Mouse (Mus musculus) midbrain, embryonic 11.5 days (tissue): Measurements from ENCODE around the gene Crocc2. TPM values are rescaled to one million over a fixed set of nuclear protein-coding genes. Genes with fewer than 3 reads are reported as not detected.
A peak's percentile ranks its signal among the peaks of the same experiment; 100 is the strongest.

Experiments
- ATAC-seq: fragments of 200-750 bp; cut with Nextera tagmentation; 2 replicates; pipeline ENCODE4 v1.8.0; 2017; ENCODE audit warnings: moderate TSS enrichment, moderate library complexity; ENCODE audit not compliant: low FRiP score
- DNase-seq: peaks from one replicate; pipeline ENCODE4 v3.0.0; 2015; ENCODE audit warnings: low spot score; ENCODE audit errors: missing footprints
- H3K27ac ChIP-seq: fragments of 300-500 bp; sonication (generic); 2 replicates; pipeline ENCODE4 v1.5.1; 2014; ENCODE audit warnings: low read depth, low read length
- H3K27me3 ChIP-seq: fragments of 300-500 bp; sonication (generic); 2 replicates; pipeline ENCODE4 v1.6.1; 2014; ENCODE audit warnings: mild to moderate bottlenecking, low read length, moderate library complexity, mixed read lengths; ENCODE audit not compliant: control insufficient read depth, insufficient read depth
- H3K36me3 ChIP-seq: fragments of 300-500 bp; sonication (generic); 2 replicates; pipeline ENCODE4 v1.6.1; 2014; ENCODE audit warnings: mild to moderate bottlenecking, low read length, moderate library complexity, mixed read lengths; ENCODE audit not compliant: control insufficient read depth, insufficient read depth
- H3K4me1 ChIP-seq: fragments of 300-500 bp; sonication (generic); 2 replicates; pipeline ENCODE4 v1.6.1; 2014; ENCODE audit warnings: low read length; ENCODE audit not compliant: control insufficient read depth, insufficient read depth
- H3K4me2 ChIP-seq: fragments of 300-500 bp; sonication (generic); 2 replicates; pipeline ENCODE4 v1.6.1; 2014; ENCODE audit warnings: mild to moderate bottlenecking, moderate library complexity
- H3K4me3 ChIP-seq: fragments of 300-500 bp; sonication (generic); 2 replicates; pipeline ENCODE4 v1.5.1; 2014; ENCODE audit warnings: low read depth, low read length
- H3K9ac ChIP-seq: fragments of 300-500 bp; sonication (generic); 2 replicates; pipeline ENCODE4 v1.6.1; 2014; ENCODE audit warnings: low read length
- H3K9me3 ChIP-seq: fragments of 300-500 bp; sonication (generic); 2 replicates; pipeline ENCODE4 v1.6.1; 2016; ENCODE audit warnings: low read length; ENCODE audit not compliant: control insufficient read depth
- WGBS: fragments of 180-500 bp; shearing (Covaris S2); extraction: QIAGEN DNeasy Blood & Tissue Kit; methylation state at CpG from one replicate; pipeline ENCODE4 v1.1.7; 2014; 5-methylcytosine and 5-hydroxymethylcytosine counted together
- polyA plus RNA-seq: library from polyadenylated mRNA; unstranded; fragments of >200 nt; fragmentation: Nextera tagmentation; extraction: Ambion mirVana; gene quantifications from 2 replicates; pipeline ENCODE4 v1.2.1, GENCODE M21; 2014

Gene Crocc2
- polyA plus RNA-seq, 1 experiment from 2014 or later, result 0.11 TPM

DNA sequence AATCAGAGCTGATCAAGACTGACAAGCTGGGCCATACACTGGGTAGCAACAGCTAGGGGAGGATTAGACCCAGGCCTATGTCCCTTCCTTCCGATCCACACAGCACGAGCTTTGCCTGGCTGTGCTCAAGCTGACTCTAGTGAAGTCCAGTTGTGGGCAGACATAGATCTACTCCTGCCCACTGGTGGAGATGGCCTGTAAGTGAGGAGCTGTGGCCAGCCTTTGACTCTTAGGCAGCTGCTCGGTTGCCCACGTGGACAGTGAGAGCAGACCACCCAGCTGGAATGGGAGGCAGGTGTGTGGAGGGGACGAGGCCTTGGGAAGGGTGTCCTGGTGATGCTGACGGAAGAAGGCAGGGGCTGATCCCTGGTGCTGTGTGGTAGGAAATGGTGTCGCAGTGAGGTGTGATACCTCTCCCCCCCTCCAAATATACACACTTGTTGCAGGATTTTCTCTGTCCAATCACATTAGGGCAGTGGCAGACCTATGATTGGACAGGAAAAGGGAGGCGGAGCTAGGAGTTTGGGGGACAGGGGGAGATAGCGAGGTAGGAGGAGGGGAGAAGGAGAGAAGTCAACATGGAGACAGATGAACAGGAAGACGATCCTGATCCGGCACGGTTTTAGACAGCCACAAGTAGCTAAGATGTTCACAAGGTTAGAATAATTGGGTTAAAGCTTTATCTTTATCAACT lies 37.9 kb downstream of the Crocc2 start:
- H3K4me2 ChIP-seq, result no peak overlapping the region
- no peaks in the 10 kb centered on the region for H3K36me3 ChIP-seq
- H3K27me3 ChIP-seq, result no peaks in the 10 kb centered on the region
- H3K27ac ChIP-seq, result no peak overlapping the region
- H3K4me1 ChIP-seq, result 0 out of 2 replicates have a peak, but pooled peaks cover 2% of the 10 kb centered on the region
- 62% methylated on average over 12 of the region's 12 CpGs for WGBS
- DNase-seq (no peak), ATAC-seq (peak; percentile 48)
- H3K9me3 ChIP-seq, result no peaks in the 10 kb centered on the region
- H3K4me3 ChIP-seq, result no peak overlapping the region
- no peak overlapping the region for H3K9ac ChIP-seq

DNA sequence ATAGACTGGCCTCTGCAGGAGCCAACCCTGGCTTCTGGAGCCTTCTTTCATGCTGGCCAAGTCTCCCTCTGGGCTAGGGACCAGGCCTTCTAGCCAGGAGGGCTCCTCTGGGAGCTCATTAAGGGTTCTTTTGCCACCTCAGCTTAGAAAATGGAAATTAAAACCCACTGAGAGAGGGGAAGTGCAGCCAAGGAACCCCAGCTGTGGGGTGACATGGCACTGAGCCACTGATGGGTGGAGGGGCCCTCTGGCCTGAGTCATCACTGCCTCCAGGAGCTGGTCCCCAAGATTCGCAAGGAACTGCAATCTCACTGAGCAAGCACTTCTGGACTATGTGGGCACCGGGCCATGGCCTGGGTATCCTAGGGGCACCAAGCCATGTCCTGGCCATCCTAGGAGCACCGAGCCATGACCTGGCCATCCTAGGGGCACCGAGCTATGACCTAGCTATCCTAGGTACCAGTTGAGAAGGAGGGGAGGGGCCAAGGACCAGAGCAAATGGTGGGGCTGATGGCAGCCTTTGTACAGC lies 39.1 kb downstream of the Crocc2 start:
- Histone ChIP-seq H3K9ac (no peak overlapping the region), H3K27me3 (no peaks in the 10 kb centered on the region), H3K4me1 (0 out of 2 replicates have a peak, but pooled peaks cover 2% of the 10 kb centered on the region), H3K9me3 (no peaks in the 10 kb centered on the region), H3K4me2 (no peak overlapping the region), H3K27ac (no peak overlapping the region), H3K36me3 (no peaks in the 10 kb centered on the region), H3K4me3 (no peak overlapping the region)
- WGBS, result 89% methylated on average over 4 of the region's 4 CpGs
- ATAC-seq, result no peak
- DNase-seq, result no peak

DNA sequence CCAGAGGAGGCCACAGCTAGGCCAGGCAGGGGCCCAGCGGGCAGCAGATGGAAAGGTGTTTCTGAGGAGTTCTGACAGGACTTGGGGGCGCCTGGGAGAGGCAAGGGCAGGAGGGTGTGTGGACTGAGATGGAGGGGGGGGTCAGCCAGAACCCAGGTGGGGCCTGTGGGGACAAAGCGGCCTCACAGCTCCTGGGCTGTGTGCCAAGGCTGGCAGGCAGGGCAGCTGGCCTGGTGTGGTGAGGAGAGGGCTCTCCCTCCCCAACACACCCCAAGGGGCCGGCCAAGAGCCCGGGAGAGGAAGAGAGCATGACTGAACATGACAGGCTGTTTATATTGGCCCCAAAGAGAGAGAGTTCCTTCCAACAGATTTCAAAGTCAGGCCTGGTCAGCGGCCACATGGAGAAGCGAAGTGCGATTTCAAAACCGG lies 41.7 kb downstream of the Crocc2 start:
- ATAC-seq, result no peak
- Histone ChIP-seq H3K4me3 (no peak overlapping the region), H3K9ac (no peak overlapping the region), H3K9me3 (no peaks in the 10 kb centered on the region), H3K27ac (no peak overlapping the region), H3K36me3 (no peaks in the 10 kb centered on the region), H3K4me2 (no peak overlapping the region), H3K27me3 (no peaks in the 10 kb centered on the region), H3K4me1 (peaks cover 8% of the 10 kb centered on the region)
- WGBS, result 68% methylated on average over 9 of the region's 9 CpGs
- no peak for DNase-seq

- H3K4me1 ChIP-seq, result peaks cover 8% of the 10 kb centered on the region
- no peak overlapping the region for H3K4me3 ChIP-seq
- 89% methylated on average over 11 of the region's 11 CpGs for WGBS
Observed at GRCm38 (mm10) chr1:93211019-93211418, 42.5 kb downstream of the Crocc2 start.

DNA sequence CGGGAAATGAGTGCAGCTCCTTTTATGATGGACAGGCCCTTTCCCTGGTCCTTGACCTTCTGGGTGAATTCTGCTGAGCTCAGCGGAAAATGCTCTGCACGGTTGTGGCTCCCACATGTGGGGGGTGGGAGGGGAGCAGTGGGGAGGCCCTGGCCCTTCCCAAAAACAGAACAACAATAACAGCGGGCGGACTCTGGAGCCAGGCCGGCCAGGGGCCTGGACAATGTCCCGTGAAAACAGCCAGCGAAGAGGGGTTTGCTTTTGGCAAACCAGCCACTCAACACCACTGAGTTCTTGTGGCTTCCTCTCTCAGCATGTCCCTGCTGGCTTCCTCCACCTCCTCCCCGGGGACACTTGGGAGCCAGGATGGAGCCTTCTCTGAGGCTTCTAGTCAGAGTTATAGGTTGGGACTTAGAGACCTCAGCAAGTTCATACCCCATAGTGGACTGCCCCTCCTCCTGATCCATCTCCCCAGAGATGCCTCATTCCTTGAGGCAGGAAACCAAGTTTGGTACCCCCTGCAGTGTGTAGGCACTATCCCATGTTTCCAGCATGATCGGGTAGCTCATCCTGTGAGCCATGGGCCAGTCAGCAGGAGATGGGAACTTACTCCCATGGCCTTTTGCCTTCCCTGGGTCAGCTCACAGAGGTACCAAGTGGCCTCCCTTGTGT lies 43.2 kb downstream of the Crocc2 start:
- H3K27me3 ChIP-seq, result no peaks in the 10 kb centered on the region

More at GRCm38 (mm10) chr1:93211019-93211418, 42.5 kb downstream of the Crocc2 start:
- H3K9me3 ChIP-seq, result no peaks in the 10 kb centered on the region
- no peaks in the 10 kb centered on the region for H3K27me3 ChIP-seq
- ATAC-seq, result no peak
- H3K36me3 ChIP-seq, result no peaks in the 10 kb centered on the region
- no peak overlapping the region for H3K4me2 ChIP-seq
- H3K9ac ChIP-seq, result no peak overlapping the region
- H3K27ac ChIP-seq, result no peak overlapping the region
- DNase-seq, result peak; percentile 75

DNA sequence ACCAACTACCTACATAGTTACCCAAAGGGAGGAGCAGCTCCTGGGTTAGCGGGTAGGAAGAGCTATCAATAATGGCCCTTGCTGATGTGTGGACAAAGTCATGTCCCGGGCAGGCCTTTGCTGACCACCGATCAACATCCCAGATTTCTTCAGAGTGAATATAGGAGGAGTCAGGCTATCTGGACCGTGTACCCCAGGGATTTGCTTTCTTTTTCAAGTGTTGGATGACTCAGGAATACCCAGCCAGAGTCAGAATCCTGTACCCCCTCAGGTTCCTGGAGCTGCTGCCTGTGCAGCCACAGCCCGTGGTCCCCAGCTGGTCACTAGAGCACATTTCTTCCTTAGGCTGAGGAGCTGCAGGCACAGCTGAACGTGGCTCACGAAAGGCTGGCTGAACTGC lies 43.9 kb downstream of the Crocc2 start:
- no peaks in the 10 kb centered on the region for H3K27me3 ChIP-seq
- no peak for ATAC-seq
- H3K4me2 ChIP-seq, result no peak overlapping the region
- WGBS, result 82% methylated on average over 7 of the region's 7 CpGs
- H3K9me3 ChIP-seq, result no peaks in the 10 kb centered on the region
- DNase-seq, result peak; percentile 41
- H3K27ac ChIP-seq, result no peak overlapping the region
- H3K36me3 ChIP-seq, result no peaks in the 10 kb centered on the region
- no peak overlapping the region for H3K9ac ChIP-seq
- H3K4me1 ChIP-seq, result peaks cover 8% of the 10 kb centered on the region
- no peak overlapping the region for H3K4me3 ChIP-seq

More for the DNA sequence above, 43.2 kb downstream of the Crocc2 start:
- Histone ChIP-seq H3K4me1 (peaks cover 8% of the 10 kb centered on the region), H3K9ac (no peak overlapping the region), H3K27ac (no peak overlapping the region), H3K9me3 (no peaks in the 10 kb centered on the region), H3K36me3 (no peaks in the 10 kb centered on the region), H3K4me3 (no peak overlapping the region), H3K4me2 (no peak overlapping the region)
- WGBS, result 55% methylated on average over 10 of the region's 10 CpGs
- ATAC-seq (no peak), DNase-seq (peak; percentile 72)

- Histone ChIP-seq H3K27ac (no peak overlapping the region), H3K9ac (no peak overlapping the region), H3K9me3 (no peaks in the 10 kb centered on the region), H3K4me1 (peaks cover 8% of the 10 kb centered on the region), H3K4me2 (no peak overlapping the region), H3K4me3 (no peak overlapping the region), H3K36me3 (no peaks in the 10 kb centered on the region), H3K27me3 (no peaks in the 10 kb centered on the region)
- peak; percentile 43 for ATAC-seq
- WGBS, result 30% methylated on average over 5 of the region's 5 CpGs
- peak; percentile 82 for DNase-seq
Observed at GRCm38 (mm10) chr1:93214612-93215011, 46.1 kb downstream of the Crocc2 start.

GRCm38 (mm10) chr1:93216839-93217497 lies 48.4 kb downstream of the Crocc2 start:
- no peaks in the 10 kb centered on the region for H3K27me3 ChIP-seq
- H3K36me3 ChIP-seq, result no peaks in the 10 kb centered on the region
- no peak overlapping the region for H3K4me2 ChIP-seq
- H3K9me3 ChIP-seq, result no peaks in the 10 kb centered on the region
- 66% methylated on average over 9 of the region's 9 CpGs for WGBS
- no peak overlapping the region for H3K4me3 ChIP-seq
- DNase-seq (peak; percentile 59), ATAC-seq (no peak)
- peaks cover 5% of the 10 kb centered on the region for H3K4me1 ChIP-seq
- H3K27ac ChIP-seq, result no peak overlapping the region
- no peak overlapping the region for H3K9ac ChIP-seq

DNA sequence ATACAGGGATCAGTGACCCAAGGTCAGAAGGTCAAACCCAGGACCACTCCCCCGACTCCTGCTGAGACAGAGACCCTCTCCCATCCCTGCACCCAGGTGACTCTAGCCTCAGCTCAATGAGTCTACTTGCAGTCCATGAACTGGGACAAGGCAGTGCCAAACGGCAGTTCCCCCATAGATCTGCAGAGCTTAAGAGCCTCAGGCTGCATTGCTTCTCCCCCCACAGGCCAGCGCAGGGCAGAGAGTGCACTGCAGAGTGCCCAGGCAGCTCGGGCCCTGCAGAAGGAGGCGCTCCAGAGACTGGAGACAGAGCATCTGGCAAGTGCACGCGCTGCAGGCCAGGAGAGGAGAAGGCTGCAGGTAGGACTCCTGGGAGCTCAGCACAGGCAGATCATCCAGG lies 49.0 kb downstream of the Crocc2 start:
- H3K4me2 ChIP-seq, result no peak overlapping the region
- DNase-seq (peak; percentile 33), ATAC-seq (no peak)
- WGBS, result 35% methylated on average over 7 of the region's 7 CpGs
- no peak overlapping the region for H3K9ac ChIP-seq
- H3K4me1 ChIP-seq, result peaks cover 5% of the 10 kb centered on the region
- H3K27me3 ChIP-seq, result no peaks in the 10 kb centered on the region
- H3K27ac ChIP-seq, result no peak overlapping the region
- no peaks in the 10 kb centered on the region for H3K9me3 ChIP-seq
- H3K4me3 ChIP-seq, result no peak overlapping the region
- no peaks in the 10 kb centered on the region for H3K36me3 ChIP-seq
